Mouse (Mus musculus) neutrophil, adult 65 days (primary cell): ENCODE results near the gene Map2k3. TPM values are rescaled to one million over a fixed set of nuclear protein-coding genes. Genes with fewer than 3 reads are reported as not detected.

Experiments used
- total RNA-seq: library from RNA; stranded (reverse); gene quantifications from 2 replicates; pipeline ENCODE4 v1.2.4, GENCODE M21; 2023

The Map2k3 gene
- 135 and 174 TPM in 2 replicates for total RNA-seq

DNA sequence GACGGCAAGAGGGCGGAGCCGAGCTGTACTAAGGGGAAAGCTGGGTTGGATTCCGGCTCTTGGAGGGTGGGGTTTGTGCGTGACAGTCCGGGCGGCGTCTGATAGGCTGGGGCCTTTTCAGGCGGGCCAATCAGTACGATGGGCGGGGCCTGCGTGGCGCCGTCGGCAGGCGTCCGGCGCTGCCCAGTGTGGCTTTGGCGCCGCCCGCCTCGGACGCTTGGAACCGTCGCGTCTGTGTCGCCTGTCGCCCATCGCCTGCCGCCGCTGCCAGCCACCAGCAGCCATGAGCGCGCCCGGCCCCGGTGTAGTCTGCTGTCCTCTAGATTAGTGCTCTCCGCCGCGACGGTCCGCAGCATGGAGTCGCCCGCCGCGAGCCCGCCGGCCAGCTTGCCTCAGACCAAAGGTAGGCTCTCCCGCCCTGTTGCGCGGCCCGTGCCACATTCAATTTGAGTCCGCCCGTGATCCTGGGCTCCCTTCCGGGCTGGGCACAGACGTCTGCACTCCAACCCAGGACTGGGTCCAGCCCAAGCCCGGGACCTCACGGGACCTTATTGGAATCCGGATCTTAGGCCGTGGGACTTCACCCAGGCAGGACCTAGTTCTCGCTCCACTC is at the start of gene Map2k3:
Gene Map2k3 (plus strand): TSS at position 165 of the 613 bp plus-strand sequence.

DNA sequence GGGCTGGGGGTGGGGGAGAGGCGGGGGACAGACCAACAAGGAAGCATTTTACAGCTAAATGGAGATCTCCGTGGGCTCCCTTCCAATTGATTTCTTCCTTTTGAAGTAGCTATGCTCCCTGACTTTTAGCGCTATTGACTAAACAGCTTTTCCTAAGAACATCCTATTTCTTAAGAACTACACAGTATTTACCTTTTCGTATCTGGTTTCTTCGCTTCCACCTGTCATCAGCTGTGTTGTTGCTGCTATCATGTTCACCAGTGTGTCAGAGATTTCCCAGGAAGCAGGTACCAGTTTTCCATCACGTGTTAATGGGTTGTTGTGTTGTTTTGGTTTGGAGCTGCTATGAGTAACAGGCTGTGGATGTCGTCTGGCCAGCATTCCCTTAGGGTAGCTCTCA is 17.3 kb upstream of the Map2k3 start, which contains the start of gene Natd1:
Gene Natd1 (minus strand): TSS at position 260 of the 400 bp plus-strand sequence.

Other genes with a start within 250 kb of the Map2k3 start
- 13.9 and 16.0 TPM in 2 replicates for gene Llgl1, start 232.3 kb upstream of the Map2k3 start, total RNA-seq
- gene Flii, start 204.8 kb upstream of the Map2k3 start, total RNA-seq = 223 and 259 TPM in 2 replicates
- gene Mief2, start 203.6 kb upstream of the Map2k3 start, total RNA-seq = 10.0 and 11.4 TPM in 2 replicates
- 8.7 and 13.8 TPM in 2 replicates for gene Top3a, start 154.7 kb upstream of the Map2k3 start, total RNA-seq
- 47.2 and 65.6 TPM in 2 replicates for gene Smcr8, start 154.5 kb upstream of the Map2k3 start, total RNA-seq
- gene Shmt1, start 120.3 kb upstream of the Map2k3 start, total RNA-seq = 8.4 and 10.0 TPM in 2 replicates
- 4.8 and 5.3 TPM in 2 replicates for gene Dhrs7b, start 101.4 kb upstream of the Map2k3 start, total RNA-seq
- 14.6 and 16.7 TPM in 2 replicates for gene Tmem11, start 52.8 kb upstream of the Map2k3 start, total RNA-seq
- gene Natd1, start 17.3 kb upstream of the Map2k3 start, total RNA-seq = 6.0 and 7.4 TPM in 2 replicates
- gene Kcnj12, start 90.5 kb downstream of the Map2k3 start, total RNA-seq = not detected in 2 replicates
- gene Tnfrsf13b, start 194.7 kb downstream of the Map2k3 start, total RNA-seq = 18.0 and 19.6 TPM in 2 replicates
- 70.4 and 83.2 TPM in 2 replicates for gene Usp22, start 243.0 kb downstream of the Map2k3 start, total RNA-seq